Mouse (Mus musculus): ENCODE measurements around the gene Capg. TPM values are rescaled to one million over a fixed set of nuclear protein-coding genes. Genes with fewer than 3 reads are reported as not detected.

Capg gene
- polyA plus RNA-seq, 1 experiment from 2014 or later: 123 TPM

DNA sequence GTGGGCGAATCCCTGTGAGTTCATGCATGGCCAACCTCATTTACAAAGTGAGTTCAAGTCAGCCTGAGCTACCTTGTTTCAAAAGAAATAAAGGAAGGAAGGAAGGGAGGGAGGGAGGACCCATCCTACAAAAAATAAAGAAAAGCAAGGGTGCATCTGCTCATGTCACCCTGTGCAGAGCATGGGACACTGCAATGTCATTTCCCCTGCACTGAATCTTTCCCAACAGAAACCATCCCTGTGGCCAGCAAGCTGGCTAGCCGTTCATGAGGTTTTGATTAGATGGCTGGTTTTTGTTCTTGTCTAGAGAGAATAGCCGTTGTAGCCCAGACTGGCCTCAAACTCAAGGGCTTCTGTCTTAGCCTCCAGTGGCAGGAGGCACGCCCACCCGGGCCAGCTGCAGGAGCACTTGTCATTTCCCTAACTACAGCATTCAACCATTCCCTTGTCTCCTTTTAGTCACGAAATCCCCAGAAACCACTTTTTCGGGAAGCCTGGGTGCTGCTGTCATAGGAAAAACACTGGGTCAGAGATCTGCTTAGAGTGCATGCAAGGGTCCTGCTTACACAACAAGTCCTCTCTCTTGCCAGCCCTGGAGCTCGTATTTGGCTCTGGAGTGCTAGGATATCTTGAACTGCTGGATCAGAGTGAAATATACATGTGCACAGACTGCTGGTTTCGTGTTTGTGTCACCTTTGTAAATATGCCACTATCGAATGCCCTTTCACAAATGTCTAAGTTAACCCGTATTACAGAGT, 37.6 kb downstream of the Capg start:
- ATAC-seq (ENCODE audit: insufficient number of reproducible peaks, low FRiP score, low TSS enrichment, low read depth): no peak
- 67% methylated on average over 11 of the region's 11 CpGs for WGBS
- Histone ChIP-seq H3K4me2 (no peak overlapping the region), H3K9me3 (no peaks in the 10 kb centered on the region), H3K4me3 (no peak overlapping the region), H3K4me1 (no peaks in the 10 kb centered on the region), H3K9ac (no peak overlapping the region), H3K27me3 (no peaks in the 10 kb centered on the region), H3K36me3 (peaks cover 41% of the 10 kb centered on the region), H3K27ac (no peak overlapping the region)

DNA sequence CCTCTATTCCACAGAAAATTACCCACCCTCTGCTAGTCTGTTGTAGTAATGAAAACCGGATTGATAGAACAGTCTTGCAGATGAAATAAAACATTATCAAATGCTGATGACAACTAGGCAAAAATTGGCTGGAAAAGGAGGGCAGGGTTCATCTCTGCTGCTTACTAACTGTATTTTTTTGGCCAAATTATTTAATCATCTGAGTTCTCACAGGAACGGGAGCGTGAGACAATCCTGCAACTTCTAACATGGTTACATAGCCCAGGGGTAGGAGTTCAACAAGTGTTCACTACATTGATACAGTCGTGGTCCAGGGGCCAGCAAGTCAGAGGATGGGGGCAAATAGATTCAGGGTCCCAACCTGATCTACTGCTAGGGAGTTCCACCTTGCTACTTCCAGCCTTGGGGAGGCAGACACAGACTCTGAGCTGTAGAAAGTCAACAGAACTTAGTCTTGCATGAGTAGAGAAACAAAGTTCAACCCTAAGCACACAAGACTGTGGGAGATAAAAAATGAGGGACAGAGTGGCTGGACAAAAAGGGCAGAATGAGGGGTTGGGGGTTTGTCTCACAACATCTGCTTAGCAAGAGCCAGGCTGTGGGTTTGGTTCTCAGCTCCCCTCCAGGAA, 39.1 kb downstream of the Capg start:
- Histone ChIP-seq H3K27me3 (no peaks in the 10 kb centered on the region), H3K9ac (no peak overlapping the region), H3K9me3 (no peaks in the 10 kb centered on the region), H3K27ac (no peak overlapping the region), H3K4me2 (no peak overlapping the region), H3K4me3 (no peak overlapping the region), H3K4me1 (no peaks in the 10 kb centered on the region), H3K36me3 (peaks cover 41% of the 10 kb centered on the region)
- WGBS: 86% methylated on average over 4 of the region's 4 CpGs
- no peak for ATAC-seq (ENCODE audit: insufficient number of reproducible peaks, low FRiP score, low TSS enrichment, low read depth)

DNA sequence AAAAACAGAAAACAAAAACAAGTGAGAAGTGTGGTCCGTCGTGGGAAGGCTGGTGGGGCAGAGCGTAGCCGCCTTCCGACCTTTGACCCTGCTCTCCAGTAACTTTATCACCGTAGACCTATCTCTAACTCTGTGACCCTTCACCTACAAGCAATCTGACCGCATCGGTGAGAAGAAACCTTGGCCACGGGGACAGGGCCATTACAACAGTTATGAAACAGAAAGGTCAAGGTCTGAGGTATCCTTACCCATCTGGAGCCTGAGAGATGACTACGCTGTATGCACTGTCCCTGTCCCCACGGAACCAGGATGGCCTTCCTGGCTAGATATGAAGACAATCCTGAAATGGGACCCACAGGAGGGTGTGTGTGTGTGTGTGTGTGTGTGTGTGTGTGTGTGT, 40.0 kb downstream of the Capg start:
- no peak for ATAC-seq (ENCODE audit: insufficient number of reproducible peaks, low FRiP score, low TSS enrichment, low read depth)
- no peak overlapping the region for H3K4me3 ChIP-seq
- no peak overlapping the region for H3K4me2 ChIP-seq
- H3K4me1 ChIP-seq: no peaks in the 10 kb centered on the region
- H3K36me3 ChIP-seq: peaks cover 33% of the 10 kb centered on the region
- no peaks in the 10 kb centered on the region for H3K9me3 ChIP-seq
- H3K27ac ChIP-seq: no peak overlapping the region
- no peaks in the 10 kb centered on the region for H3K27me3 ChIP-seq
- H3K9ac ChIP-seq: no peak overlapping the region
- 84% methylated on average over 11 of the region's 11 CpGs for WGBS

DNA sequence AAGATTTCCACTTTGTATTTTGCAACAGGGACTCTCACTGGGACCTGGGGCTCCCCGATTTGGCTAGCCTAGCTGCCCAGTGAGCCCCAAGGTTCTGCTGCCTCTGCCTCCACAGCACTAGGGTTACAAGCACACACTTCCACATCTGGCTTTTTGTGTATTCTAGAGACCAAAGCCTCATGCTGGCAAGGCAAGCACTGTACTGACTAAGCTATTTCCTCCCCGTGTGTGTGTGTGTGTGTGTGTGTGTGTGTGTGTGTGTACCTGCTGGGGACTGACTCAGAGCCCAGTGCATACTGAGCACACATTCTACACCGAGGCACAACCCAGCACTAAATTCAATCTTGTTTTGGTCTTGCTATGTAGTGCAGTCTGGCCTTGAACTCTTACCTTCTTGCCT, 42.5 kb downstream of the Capg start:
- H3K4me1 ChIP-seq: no peaks in the 10 kb centered on the region
- no peaks in the 10 kb centered on the region for H3K9me3 ChIP-seq
- no peak for ATAC-seq (ENCODE audit: insufficient number of reproducible peaks, low FRiP score, low TSS enrichment, low read depth)
- 76% methylated on average over 3 of the region's 3 CpGs for WGBS
- no peak overlapping the region for H3K27ac ChIP-seq
- no peaks in the 10 kb centered on the region for H3K27me3 ChIP-seq
- H3K36me3 ChIP-seq: peaks cover 22% of the 10 kb centered on the region
- no peak overlapping the region for H3K4me3 ChIP-seq
- no peak overlapping the region for H3K4me2 ChIP-seq
- H3K9ac ChIP-seq: no peak overlapping the region

DNA sequence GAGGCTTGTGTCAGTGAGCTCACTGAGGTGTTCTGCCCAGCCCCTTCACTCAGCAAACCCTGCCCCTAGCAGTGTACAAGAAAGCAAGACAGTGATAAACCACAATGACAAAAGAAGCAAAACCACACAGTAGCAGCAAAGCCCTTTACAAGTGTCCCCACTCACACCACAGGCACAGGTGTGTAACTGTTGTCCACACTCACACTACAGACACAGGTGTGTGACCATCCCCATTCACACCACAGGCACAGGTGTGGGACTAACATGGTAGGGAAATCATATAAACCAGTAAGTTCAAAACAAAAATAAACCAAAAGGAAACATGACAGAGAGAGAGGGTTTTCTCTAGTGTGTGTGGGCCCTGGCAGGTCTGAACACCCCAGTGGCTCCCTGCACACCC, 44.1 kb downstream of the Capg start:
- Histone ChIP-seq H3K9ac (no peak overlapping the region), H3K4me3 (no peak overlapping the region), H3K4me2 (no peak overlapping the region), H3K9me3 (no peaks in the 10 kb centered on the region), H3K36me3 (peaks cover 27% of the 10 kb centered on the region), H3K4me1 (no peaks in the 10 kb centered on the region), H3K27ac (no peak overlapping the region), H3K27me3 (no peaks in the 10 kb centered on the region)
- no peak for ATAC-seq (ENCODE audit: insufficient number of reproducible peaks, low FRiP score, low TSS enrichment, low read depth)

DNA sequence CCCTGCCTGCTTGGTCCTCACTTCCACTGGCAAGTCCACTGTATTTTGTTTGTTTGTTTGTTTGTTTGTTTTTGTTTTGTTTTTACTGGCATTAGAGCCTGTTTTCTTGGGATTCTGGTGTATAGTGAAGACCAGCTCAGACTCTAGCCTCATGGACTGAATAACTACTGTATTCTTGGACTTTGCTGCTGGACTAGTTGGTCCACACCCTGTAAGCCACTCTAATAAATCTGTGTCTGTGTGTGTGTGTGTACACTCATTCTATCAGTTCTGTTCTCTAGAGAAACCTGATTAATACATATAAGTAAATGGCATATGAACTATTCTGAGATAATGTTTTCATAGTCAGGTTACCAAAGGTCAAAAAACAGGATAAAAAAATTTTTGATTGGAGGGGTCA, 45.9 kb downstream of the Capg start:
- H3K4me3 ChIP-seq: no peak overlapping the region
- no peak overlapping the region for H3K27ac ChIP-seq
- no peak overlapping the region for H3K9ac ChIP-seq
- ATAC-seq (ENCODE audit: insufficient number of reproducible peaks, low FRiP score, low TSS enrichment, low read depth): no peak
- H3K9me3 ChIP-seq: no peaks in the 10 kb centered on the region
- H3K27me3 ChIP-seq: no peaks in the 10 kb centered on the region
- peaks cover 26% of the 10 kb centered on the region for H3K36me3 ChIP-seq
- no peaks in the 10 kb centered on the region for H3K4me1 ChIP-seq
- no peak overlapping the region for H3K4me2 ChIP-seq

DNA sequence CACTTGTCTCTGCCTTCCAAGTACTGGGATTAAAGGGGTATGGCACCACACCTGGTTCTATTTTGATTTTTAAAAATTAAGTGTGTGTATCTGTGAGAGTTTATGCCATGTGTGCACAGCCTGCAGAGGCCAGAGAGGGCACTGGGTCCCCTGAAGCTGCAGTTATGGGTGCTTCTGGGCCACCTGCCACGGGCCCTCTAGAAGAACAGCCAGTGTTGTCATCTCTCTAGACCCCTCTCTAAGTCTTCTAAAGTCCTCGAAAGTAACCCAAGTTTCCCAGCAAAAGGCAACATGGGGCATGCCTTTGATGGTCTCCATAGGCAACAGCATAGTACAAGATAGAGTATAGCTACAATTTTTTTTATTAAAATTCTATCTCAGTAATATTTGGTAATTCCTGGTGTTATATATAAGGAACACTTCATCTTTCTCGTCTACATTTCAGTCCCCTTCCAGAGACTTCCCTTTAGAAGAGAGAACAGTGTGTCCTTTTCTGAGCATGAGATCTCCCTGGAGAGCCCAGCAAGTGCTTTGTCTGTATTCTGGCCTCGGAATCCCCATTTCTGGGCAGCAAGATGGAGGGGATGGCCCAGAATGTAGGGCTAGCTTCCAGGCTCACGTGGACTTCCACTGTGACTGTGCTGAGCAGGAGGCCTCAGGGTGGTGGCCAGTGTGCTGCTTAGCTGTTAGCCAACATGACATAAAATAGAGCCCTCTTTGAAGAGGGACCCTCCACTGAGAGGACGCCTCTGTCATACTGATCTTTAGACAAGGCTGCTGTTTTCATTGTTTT, 49.0 kb downstream of the Capg start:
- Histone ChIP-seq H3K36me3 (peaks cover 8% of the 10 kb centered on the region; the same call in 1 of the 2 replicates), H3K9me3 (no peaks in the 10 kb centered on the region), H3K4me2 (no peak overlapping the region), H3K27me3 (no peaks in the 10 kb centered on the region), H3K9ac (no peak overlapping the region), H3K27ac (no peak overlapping the region), H3K4me1 (peaks cover 16% of the 10 kb centered on the region), H3K4me3 (no peak overlapping the region)
- ATAC-seq (ENCODE audit: insufficient number of reproducible peaks, low FRiP score, low TSS enrichment, low read depth): no peak
- 80% methylated on average over 6 of the region's 6 CpGs for WGBS

DNA sequence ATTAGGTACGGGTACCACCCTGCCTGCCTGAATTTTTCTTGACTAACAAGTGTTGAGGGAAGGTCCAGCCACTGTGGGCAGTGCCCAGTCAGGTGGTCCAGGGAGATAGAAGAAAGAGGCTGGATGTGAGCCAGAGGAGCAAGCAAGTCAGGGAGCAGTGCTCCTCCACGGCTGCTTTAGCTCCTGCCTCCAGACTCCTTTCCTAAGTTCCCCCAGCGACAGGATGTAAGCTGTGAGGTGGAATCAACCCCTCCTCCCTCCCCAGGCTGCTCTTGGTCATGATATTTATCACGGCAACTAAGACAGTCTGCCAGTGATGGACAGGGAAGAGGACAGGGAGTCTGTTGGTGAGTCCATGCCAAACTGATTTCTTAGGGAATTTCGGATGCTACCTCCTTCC, 49.7 kb downstream of the Capg start:
- Histone ChIP-seq H3K4me1 (peaks cover 20% of the 10 kb centered on the region), H3K27me3 (no peaks in the 10 kb centered on the region), H3K36me3 (peaks cover 8% of the 10 kb centered on the region; the same call in 1 of the 2 replicates), H3K9me3 (no peaks in the 10 kb centered on the region), H3K9ac (no peak overlapping the region), H3K4me3 (no peak overlapping the region), H3K27ac (no peak overlapping the region), H3K4me2 (no peak overlapping the region)
- no peak for ATAC-seq (ENCODE audit: insufficient number of reproducible peaks, low FRiP score, low TSS enrichment, low read depth)
- 52% methylated on average over 5 of the region's 5 CpGs for WGBS

DNA sequence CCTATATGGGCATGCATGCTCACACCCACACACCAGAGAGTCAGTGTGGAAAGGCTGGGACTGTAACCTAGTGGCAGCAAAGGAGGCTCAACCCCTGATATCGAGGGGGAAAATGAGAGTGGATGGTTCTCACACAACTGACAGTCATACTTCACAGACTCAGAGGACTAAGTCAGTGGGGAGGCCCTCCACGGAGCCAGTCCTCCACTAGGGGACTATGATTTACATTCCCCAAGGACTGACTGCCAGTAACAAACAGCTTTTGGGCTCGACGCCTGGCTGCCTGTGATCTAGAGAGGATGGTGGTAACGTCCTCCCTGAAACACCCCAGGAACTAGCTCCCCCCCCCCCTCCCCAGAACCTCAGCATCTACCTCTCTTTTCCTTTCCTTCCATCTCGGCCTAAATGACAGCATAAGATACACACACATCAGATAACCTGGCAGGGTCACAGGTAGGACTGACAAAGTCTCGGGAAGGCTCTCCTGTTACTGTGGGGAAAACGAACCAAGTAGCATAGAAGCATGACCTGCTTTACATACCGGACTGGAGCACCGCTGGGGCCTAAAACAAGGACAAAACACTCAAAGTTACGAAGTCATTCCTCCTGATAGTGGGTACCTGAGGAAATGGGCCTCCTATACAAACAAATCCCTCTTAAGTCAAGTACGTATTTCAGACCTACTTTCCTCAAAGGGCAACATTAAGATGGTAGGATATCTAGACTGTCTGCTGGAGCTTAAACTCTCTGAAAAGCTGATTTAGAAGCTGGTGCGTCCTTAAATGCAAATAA, 53.1 kb downstream of the Capg start:
- H3K27me3 ChIP-seq: no peaks in the 10 kb centered on the region
- peak overlapping the region; percentile 68 for H3K9ac ChIP-seq
- no peaks in the 10 kb centered on the region for H3K9me3 ChIP-seq
- H3K4me2 ChIP-seq: peak overlapping the region; percentile 76
- 36% methylated on average over 13 of the region's 13 CpGs for WGBS
- no peak for ATAC-seq (ENCODE audit: insufficient number of reproducible peaks, low FRiP score, low TSS enrichment, low read depth)
- H3K36me3 ChIP-seq: peaks cover 8% of the 10 kb centered on the region; the same call in 1 of the 2 replicates
- peak overlapping the region; percentile 69 for H3K4me3 ChIP-seq
- H3K4me1 ChIP-seq: peaks cover 26% of the 10 kb centered on the region
- H3K27ac ChIP-seq: peak overlapping the region; percentile 58; the same call in 1 of the 2 replicates

DNA sequence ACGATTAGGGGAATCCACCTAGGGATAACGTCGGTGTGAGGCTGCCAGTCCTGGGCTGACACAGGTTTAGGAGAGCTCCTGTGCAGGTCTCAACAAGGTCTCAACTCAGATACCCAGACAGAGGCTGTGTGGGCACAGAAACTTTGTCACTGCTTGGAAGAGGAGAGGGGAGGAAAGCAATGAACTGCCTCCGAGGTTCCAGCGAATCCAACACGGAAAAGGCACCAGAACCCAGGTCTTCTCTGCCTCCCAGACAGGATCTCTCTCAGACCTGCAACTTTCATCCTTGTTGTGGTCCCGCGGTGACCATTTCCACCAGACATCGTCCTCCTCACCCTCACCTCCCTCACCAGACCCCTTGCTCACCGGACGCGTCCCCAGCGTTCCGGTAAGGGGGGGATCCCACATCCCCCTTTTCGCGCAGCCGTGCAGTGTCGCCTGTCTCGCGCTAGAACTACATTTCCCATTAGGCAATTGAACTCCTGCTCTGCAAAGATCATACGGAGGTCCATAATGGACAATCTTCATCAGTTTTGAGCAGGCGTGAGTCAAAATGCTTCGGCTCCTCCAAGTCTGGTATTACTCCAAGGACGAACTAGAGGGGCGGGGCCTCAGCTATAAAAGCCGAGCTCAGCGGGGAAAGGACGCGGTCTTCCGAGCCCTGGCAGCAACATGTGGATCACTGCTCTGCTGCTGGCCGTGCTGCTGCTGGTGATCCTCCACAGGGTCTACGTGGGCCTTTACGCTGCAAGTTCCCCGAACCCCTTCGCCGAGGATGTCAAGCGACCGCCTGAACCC, 54.0 kb downstream of the Capg start, which contains the start of the genes Elmod3 and Retsat:
TSS of gene Elmod3 (minus strand) at position 458 of the 798 bp plus-strand sequence.
TSS of gene Retsat (plus strand) at position 520 of the 798 bp plus-strand sequence.
- peak within 1 kb of the TSS; percentile 69 for H3K4me3 ChIP-seq
- H3K4me2 ChIP-seq: peak within 1 kb of the TSS; percentile 76
- H3K9me3 ChIP-seq: no peaks in the 10 kb centered on the region
- whole genome bisulfite sequencing: under 1% methylated on average over 38 of the region's 38 CpGs
- H3K36me3 ChIP-seq: peaks cover 7% of the 10 kb centered on the region; the same call in 1 of the 2 replicates
- H3K27me3 ChIP-seq: no peaks in the 10 kb centered on the region
- peak within 1 kb of the TSS; percentile 92 for H3K27ac ChIP-seq
- ATAC-seq (ENCODE audit: insufficient number of reproducible peaks, low FRiP score, low TSS enrichment, low read depth): peak; percentile 87
- H3K4me1 ChIP-seq: peaks cover 26% of the 10 kb centered on the region
- peak within 1 kb of the TSS; percentile 68 for H3K9ac ChIP-seq

Measured in limb, embryonic 15.5 days (tissue).